Mouse (Mus musculus) ES-Bruce4 (cell line): ENCODE results near the gene Zfp652.

ENCODE experiments used
- CTCF ChIP-seq: IDR thresholded peaks from one replicate; pipeline ENCODE4 v1.8.1; 2011; ENCODE audit warnings: low read depth, low read length
- EP300 ChIP-seq: IDR thresholded peaks from 2 replicates; pipeline ENCODE4 v1.6.1; 2011; ENCODE audit warnings: low read depth, low read length; ENCODE audit not compliant: insufficient read depth
- POLR2A ChIP-seq: IDR thresholded peaks from one replicate; pipeline ENCODE4 v1.8.1; 2011; ENCODE audit warnings: low read length; ENCODE audit not compliant: insufficient read depth

DNA sequence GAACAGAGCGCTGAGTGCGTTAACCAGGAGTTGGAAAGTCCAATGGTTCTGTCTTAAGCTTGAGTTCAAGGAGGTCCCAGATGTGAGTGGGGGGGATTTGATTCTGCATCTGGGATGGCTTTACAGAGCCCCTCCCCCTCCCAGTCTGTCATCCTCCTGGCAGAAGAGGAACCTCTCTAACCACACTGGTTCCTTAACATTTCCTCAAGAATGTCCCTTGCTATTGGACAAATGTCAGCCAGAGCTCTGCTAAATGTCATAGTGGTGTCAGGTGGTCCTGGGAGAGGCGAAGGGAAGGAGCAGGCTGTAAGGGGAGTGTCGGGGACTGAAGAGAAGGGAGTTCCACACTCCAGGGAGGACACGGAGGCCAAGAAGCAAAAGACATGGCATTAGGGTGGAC is 130.5 kb downstream of the Zfp652 start:
- TF ChIP-seq POLR2A (no peak), CTCF (no peak), EP300 (no peak)
